Mouse (Mus musculus) cerebellum, adult 11-12 months (tissue): Measurements from ENCODE around the gene Celf6.

ENCODE experiments used
- DNase-seq: peaks from one replicate; pipeline ENCODE4 v3.0.0; 2022

Gene Celf6

DNA sequence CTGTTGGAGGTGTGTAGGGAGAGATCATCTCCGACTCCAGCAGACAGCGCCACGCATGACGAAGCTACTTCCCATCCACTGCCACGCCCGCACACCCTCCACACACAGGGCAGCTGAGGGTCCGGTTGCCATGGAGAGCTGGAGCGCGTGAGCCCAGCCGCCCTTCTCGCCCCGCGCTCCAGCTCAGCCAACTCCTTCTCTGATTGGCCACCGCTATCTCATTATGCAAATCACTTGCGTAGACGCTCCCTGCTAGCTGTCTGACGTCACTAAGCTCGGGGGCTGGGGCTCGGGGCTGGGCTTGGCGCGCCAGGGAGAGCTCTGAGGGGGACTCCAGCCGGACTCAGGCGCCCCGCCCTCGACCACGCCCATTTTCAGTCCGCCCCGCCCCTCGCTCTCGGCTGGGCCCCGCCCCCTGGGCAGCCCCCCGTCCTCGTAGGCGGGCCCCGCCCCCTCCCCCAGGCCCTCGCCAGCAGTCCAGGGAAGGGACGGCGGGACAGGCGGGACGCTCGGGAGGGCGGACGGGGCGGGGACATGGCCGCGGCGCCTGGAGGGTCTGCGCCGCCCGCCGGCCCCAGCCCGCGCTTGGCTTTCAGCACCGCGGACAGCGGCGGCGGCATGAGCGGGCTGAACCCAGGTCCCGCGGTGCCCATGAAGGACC lies at the start of gene Celf6:
TSS of gene Celf6 (plus strand) at position 74 of the 661 bp plus-strand sequence.
- DNase-seq = peak; percentile 92

DNA sequence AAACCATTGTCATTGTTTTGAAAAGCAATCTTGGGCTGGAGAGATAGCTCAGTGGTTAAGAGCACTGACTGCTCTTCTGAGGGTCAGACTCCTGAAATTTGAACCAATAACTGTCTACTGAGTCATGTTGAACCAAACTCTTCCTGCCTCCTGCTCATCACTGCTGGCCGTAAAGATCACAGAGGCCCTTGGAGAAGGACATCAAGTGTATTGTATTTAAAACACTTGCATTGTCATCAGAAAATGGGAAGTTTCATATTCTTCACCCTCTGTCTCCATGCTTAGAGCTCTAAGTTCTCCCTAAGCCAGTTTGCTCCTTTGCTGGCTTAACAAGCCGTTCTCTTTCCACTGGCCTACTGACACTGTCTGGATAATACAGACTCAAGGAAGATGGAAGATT lies 49.4 kb upstream of the Celf6 start:
- no peak for DNase-seq

DNA sequence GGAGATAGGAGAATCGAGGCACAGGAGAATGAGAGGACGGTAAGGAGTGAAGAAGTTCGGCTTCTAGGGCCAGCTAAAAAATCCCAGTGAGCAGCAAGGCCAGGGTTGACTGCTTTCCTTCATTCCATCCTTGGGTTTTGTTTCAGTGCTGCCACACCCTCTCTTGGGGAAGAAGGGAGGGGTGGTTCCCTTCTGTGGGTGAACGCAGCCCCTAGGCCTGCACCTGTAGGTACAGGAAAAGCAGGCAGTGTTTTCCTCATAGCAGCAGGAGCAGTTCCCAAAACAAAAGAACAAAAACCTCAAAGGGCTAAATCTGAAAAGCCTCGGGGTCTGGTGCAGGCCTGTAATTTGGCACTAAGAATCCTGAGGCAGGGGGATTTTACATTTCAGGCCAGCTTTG lies 46.1 kb upstream of the Celf6 start:
- DNase-seq = no peak

DNA sequence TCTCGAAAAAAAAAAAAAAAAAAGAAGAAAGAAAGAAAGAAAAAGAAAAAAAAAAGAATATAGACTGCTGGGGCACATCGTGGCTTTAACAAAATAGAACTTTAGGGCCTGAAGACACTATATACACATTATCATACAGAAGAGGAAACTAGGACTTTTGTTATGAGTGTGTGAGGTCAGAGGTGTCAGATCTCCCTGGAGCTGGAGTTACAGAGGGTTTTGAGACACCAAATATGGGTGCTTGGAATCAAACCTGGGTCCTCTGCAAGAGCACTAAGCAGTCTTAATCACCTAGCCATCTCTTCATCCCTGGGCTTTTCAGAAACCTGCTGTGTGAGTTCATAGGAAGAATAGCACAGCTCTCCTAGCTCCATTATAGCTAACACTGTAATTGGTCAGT lies 44.3 kb upstream of the Celf6 start:
- DNase-seq = no peak

DNA sequence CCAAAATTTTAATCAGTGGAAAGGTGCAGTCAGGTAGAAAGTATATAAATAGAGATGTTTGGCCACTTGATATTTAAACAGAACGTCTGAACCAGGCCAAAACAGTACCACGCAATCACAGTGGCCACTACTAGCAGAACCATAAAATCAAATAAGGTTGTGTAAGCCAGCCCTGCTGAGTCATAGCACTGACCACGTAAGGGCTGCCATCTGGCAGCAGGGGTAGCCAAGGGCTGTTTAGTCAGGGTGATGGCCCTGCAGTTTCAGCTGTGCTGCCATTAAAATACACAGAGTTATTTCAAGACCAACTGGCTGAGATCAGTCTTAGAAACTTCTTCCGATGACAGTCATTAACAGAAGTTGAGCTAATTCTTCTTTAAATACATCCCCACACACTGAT lies 43.8 kb upstream of the Celf6 start:
- DNase-seq = peak; percentile 83

DNA sequence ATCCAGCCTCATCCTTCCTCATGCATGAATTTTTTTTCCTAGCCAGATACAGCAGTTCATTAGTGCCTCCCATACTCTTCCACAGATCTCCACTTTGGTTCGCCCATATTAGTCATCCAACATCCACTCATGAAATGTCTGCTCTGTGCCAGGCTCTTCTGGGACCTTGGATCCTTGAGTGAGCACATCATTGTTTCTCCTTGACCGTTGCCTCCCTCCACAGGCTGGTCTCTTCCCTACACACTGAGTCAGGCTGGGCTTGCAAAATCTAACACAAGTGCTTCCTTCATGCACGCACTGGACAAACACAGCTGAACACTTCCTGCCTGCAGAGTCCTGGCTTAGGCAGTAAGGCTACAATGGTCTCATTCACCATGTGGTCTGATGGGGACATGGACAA lies 40.1 kb upstream of the Celf6 start:
- DNase-seq = no peak

DNA sequence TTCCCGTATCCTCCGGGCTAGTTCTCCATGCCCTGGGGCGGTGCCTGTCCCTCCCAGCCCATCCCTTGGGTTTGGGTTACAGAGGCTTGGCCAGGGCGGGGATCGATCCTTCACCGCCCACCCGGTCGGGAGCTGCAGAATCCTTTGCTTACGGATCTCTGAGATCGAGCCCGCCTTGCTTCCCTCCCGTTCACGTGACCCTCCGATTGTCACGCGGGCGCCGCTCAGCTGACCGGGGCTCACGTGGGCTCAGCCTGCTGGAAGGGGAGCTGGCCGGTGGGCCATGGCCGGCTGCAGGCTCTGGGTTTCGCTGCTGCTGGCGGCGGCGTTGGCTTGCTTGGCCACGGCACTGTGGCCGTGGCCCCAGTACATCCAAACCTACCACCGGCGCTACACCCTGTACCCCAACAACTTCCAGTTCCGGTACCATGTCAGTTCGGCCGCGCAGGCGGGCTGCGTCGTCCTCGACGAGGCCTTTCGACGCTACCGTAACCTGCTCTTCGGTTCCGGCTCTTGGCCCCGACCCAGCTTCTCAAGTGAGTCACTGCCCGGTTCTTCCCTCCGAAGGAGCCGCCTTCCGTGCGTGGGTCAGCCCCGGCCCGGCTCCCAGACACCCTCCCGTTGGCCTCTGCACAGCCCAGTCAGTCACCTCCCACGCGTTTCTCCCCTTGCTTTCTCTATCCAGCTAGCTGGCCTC lies 38.1 kb upstream of the Celf6 start, which contains the start of the genes Hexa and Tmem202:
TSS of gene Hexa (plus strand) at position 100 of the 697 bp plus-strand sequence.
TSS of gene Tmem202 (minus strand) at position 407 of the 697 bp plus-strand sequence.
- peak; percentile 78 for DNase-seq

DNA sequence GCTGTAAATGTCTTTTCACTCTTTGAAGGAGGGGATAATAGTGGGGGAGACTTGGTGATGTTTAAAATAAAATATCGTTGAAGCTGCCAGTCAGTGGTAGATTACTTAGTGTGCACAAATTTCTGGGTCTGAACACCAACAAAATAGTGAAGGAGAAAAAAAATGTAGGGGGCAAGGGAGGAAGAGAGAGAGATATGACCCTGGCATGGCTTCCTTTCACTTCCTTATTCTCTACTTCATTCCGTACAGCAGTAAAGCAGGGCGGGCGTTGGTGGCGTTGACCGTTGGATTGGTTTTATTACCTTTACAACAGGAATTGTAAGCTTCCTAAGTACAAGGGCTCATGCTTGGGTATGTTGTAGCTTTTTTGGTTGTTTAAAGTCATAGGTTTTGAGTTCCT lies 36.1 kb upstream of the Celf6 start:
- DNase-seq = no peak

DNA sequence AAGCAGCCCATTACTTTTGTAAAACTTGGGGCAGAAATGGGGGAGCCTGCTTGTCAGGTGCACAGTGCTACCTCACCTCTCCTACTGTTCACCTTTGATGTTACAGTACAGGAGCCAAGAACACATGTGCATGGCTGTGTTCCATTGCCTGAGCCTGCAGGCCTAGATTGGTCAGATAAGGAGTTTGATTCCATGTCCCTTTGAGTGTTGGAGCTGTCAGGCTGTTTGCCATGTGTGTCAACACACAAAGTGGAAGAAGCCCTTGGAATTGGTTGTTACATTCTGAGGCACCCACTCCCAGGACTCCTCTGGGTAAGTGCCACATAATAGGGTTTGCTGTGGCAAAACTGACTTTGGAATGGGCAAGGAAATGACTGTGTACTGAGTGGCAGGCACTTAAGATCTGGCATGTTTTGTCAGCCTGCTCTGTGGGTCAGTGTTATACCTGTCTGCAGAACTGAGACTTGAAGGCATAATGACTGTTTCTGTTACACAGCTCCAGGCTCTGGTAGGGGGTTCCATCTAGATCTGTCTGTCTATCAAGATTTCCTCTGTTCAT lies 34.9 kb upstream of the Celf6 start:
- DNase-seq = no peak

DNA sequence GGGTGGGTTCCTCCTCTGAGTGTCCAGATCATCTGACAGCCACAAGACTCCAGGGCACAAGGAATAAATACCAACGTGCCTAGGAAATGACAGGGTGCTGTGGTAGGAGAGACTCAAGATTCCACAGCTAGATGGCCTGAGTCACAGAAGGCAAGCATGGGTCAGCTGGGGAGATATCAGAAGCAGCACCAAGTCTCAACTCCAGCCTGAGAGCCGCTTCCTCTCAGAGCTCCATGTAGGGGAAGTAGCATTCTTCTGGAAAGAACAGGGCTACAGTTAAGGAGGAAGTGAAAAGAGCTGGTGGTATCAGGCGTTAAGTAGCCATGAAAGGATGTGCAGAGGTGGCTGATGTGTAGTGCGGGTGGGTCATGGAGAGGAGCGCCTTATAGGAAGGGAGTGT lies 33.0 kb upstream of the Celf6 start:
- no peak for DNase-seq

DNA sequence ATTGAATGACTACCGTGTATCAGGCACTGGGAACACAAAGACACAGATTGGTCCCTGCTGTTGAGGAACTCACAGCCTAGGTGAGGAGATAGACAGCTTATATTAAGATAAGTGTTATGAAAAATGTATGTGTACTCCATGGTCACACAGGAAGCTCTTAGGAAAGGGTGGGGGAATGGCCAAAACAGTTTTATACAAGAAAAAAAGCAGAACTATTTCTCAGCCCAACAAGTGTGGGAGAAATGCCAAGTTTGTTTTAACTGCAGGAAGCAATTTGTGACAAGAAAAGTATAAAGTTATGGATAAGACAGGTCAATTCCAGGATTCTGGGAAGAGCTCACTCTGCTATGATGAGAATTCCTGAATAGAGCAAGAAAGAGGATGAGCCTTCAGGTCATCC lies 29.8 kb upstream of the Celf6 start:
- DNase-seq = no peak

DNA sequence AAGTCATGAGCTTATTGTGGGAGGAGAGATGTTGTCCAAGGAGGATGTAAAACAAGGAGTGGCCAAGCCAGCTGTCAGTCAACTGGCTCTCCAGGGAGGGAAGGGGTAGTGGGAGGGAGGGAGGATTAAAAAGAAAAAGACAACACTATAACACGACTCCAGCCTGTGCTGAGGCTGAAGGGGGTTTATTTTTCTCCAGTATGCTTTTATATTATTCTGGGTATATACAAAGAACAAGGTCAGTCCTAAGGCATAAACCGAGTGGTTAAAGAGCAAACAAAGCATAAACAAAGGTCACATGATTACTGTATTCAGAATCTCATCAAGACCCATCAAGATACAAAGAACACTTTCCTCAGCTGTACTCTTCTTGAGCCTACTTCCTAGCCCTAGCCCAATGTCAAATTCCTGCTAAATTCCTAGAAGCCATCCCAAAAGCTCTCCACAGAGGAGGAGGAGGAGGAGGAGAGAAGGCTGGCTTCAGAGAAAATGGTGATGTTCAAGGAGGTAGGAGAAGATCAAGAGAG lies 28.7 kb upstream of the Celf6 start:
- no peak for DNase-seq

DNA sequence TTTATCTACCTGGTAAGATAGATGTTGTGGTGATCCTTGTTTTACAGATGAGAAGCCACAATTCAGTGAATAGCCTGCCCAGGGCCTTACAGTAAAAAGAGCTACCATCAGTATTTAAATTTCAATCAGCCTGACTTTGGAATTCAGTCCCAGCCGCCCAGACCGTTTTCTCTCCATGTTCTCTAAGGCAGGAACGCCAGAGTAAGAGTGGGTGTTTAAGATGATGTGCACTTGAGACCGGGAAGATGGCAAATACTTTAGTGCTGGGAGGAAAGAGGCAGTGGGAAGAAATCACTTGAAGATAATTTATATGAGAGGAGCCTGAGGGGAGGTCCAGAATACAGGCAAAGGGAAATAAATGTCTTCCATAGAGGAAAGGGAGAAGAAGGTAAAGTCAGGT lies 27.6 kb upstream of the Celf6 start:
- no peak for DNase-seq

DNA sequence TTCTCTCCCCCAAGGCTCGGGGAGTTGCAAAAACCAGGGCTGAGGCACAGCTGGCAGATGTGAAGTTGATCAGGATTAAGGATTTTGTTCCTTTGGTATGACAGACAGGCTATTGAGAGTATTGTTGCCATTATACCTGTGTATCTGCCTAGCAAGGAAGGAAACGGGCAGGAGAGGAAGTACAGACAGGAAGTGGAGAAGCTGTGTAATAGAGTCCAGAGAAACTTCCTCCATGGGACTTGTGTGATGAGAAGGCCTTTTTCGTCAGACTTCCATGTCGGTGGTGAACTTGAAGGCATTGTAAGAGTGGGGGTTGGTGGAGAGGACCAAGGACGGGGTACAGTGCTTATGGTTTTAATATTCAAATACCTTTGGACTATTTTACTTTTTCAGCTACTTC lies 26.7 kb upstream of the Celf6 start:
- DNase-seq = no peak

DNA sequence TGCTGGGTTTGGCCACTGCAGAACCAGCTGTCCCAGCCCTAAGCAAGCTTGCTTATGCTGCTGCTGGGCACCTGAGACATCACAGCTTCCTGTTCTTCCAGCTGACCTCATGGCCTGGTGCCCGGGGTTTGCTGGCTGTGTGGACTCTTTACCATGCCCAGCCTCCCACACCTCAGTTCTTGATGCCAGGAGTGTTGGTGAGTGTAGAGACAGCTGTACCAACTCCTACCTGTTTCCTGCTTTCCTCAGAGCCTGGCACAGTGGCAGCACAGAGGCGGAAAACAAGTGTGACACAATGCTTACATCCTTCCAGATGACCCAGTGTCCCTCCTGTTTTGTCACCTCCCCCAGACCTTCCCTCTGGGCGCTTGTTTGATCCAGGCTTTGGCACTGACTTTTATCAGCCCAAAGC lies 26.1 kb upstream of the Celf6 start:
- DNase-seq = no peak

DNA sequence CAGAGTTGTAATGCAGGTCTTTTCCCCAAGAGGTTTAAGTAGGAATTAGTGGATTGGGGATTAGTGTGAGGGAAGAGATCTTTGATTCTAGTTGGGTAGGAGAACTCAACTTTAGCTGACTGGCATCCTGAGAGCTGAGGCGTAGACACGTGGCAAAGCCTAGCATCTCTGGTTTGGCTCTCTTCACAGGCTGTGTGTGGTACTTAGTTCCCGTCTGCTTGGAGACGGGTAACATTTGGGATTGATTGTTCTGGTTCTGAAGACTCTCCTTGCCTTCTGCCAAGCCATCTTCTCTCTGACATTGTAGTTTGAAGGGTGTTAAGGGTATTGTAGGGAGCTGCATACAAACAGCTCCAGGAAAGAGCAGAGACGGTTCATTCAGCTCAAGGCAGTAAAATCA lies 25.1 kb upstream of the Celf6 start:
- no peak for DNase-seq

DNA sequence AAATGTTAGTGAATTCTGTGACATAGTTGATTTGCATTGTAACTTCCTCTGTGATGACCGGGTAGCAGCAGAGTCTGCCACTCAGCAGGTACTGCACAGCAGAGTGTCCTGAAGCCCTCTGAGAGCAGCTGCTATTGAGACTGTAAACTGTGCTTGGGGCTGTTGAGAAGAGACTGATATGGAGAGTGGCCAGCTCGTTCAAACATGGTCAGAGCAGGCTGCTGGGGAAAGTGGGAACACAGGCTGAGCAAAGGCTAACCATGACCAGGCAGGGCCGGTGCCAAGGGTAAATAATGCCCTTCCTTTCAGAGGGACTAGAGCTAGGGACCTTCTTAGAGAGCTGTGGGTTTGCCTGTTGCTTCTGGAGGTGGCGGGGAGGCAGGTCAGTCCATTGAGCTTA lies 24.0 kb upstream of the Celf6 start:
- DNase-seq = no peak

DNA sequence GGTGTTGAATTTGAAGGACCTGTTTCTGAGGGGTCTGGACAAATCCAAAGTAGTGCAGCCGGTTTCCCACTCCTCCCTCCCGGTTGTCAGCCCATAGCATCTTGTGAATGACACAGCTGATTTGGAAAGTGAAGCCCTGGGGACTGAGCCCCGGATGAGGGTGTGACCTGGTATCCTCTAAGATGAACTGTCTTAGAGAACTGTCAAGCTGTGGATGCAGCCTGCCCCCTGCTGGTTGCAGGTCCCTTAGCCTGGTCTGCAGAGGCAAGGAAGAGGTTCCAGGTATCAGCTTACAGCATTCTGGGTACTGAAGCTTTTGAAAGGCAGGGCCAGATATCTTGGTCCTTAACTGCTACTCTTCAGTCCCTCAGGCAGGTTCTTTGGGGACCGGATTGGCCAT lies 12.1 kb upstream of the Celf6 start:
- peak; percentile 41 for DNase-seq

DNA sequence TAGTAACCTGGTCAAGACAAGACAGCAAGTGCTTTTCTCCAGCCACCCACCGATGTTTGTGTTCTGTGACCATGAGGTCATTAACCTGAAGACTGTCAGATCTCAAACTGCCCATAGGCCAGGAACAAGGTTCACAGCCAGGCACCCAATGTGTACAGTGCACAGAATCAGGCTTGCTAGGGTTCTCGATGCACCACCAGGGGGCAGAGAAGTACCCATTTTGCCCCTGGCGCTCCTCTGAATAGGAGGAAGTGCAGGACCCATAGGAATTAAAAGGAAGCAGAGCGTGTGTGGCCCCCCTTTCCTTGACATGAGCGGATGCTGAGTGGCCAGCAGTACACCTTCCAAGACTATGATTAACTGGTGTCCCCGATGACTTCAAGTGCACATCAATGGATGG lies 10.6 kb upstream of the Celf6 start:
- DNase-seq = peak; percentile 25

DNA sequence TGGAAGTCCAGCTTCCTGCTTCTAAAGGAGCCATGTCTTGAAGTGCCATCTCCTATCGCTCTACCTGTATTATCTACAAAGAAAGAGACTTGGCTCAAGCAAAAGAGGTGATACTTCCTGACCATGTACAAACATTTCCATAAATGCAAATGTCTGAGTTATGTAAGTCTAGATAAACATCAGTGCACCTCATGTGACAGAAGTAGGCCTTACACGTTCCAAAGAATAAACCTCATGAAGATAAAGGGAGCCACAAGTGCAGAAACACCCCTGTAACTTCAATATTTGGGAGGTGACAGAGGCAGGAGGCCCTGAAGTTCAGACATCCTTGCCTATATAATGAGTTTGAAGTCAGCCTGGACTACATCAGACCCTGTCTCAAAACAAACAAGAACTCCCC lies 5.9 kb upstream of the Celf6 start:
- DNase-seq = no peak

DNA sequence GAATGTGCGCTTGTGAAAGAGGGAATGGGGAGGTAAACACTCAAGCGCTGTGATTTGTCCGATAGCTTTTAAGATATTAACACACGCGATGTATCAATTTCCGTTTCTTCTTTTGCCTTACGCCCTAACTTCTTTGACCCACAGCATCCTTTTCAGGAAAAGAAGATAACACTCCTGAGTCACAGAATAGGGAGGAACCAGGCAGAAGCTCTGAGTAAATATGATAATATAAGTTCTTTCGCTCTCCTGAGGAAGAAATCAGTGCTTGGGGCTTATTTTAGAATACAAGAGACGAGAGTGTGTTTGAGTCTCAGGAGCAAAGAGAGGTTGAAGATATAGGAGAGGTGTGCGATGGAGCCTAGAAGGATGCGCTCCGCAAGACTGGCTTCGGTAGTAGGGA lies 316 bp upstream of the Celf6 start:
- no peak for DNase-seq

DNA sequence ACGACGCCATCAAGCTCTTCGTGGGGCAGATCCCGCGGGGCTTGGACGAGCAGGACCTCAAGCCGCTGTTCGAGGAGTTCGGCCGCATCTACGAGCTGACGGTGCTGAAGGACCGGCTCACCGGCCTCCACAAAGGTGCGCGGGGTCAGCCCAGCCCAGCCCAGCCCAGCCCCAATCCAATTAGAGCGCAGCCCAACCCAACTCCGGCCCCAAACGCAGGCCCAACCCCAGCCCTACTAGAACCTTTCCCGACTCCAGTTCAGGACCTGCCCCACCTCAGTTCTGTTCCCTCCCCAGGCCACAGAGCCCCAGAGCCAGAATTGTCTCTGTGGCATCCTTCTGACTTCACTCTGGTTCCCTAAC lies 769 bp downstream of the Celf6 start:
- DNase-seq = no peak

DNA sequence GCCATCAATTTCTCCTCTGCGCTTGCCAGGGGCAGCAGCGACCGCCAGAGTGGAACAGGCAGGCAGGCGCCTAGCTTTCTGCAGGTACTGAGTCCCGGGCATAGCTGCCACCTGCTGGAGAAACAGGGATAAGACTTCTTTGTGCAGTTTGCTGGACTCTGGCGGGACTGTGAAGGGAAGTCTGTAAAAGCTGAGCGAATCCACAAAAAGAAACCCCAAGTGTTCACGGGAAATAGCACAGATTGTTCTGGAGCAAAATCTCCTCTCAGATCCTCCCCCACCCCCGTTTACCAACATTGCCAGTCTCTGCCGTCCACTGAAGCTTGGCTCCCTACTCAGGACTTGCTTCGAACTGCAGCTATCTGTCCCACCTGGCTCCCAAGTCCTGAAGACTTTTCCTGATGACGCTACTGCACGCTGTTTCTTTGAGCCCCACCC lies 7.2 kb downstream of the Celf6 start:
- DNase-seq = peak; percentile 72

DNA sequence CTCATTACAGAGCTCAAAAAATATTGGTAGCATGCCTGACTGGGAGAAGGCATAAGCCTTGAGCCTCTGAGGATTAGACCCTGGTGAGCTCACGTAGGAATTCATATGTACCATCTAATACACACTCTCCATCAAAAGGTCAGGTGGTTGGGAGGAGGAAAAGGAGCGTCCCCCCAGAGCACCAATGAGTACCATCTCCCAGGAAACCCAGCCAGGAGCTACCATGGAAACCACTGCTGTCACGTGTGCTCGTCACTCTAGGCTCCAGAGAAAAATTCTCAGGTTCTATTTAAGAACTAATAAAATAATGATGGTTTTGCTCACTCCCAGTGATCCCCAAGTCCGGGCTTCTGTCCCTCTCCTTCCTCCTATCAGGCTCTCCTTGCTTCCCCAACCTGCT lies 10.5 kb downstream of the Celf6 start:
- DNase-seq = no peak
